Mouse (Mus musculus): Measurements from ENCODE around the gene Mterf1b. TPM values are rescaled to one million over a fixed set of nuclear protein-coding genes. Genes with fewer than 3 reads are reported as not detected.

Mterf1b gene
- polyA plus RNA-seq, 1 experiment: 9.0 TPM

GRCm38 (mm10) chr5:4234505-4234904 lies 42.3 kb downstream of the Mterf1b start:
- no peak overlapping the region for H3K27ac ChIP-seq (ENCODE audit: control insufficient read depth, insufficient read depth, low read depth, low read length, poor library complexity)
- 76% methylated on average over 2 of the region's 2 CpGs for WGBS
- H3K4me1 ChIP-seq (ENCODE audit: control insufficient read depth, insufficient read depth, low read length): no peaks in the 10 kb centered on the region
- no peak overlapping the region for H3K4me3 ChIP-seq (replicated peaks; ENCODE audit: control insufficient read depth, low read depth, low read length)
- TF ChIP-seq POLR2A (IDR thresholded peaks at IDR 0.05; ENCODE audit: borderline replicate concordance, control insufficient read depth, low read depth, low read length) (no peak), CTCF (IDR thresholded peaks at IDR 0.05; ENCODE audit: control insufficient read depth, insufficient read depth, low read length) (no peak)

- Histone ChIP-seq H3K27ac (ENCODE audit: control insufficient read depth, insufficient read depth, low read depth, low read length, poor library complexity) (no peak overlapping the region), H3K4me3 (replicated peaks; ENCODE audit: control insufficient read depth, low read depth, low read length) (no peak overlapping the region), H3K4me1 (ENCODE audit: control insufficient read depth, insufficient read depth, low read length) (no peaks in the 10 kb centered on the region)
- no peak for TF ChIP-seq POLR2A (IDR thresholded peaks at IDR 0.05; ENCODE audit: borderline replicate concordance, control insufficient read depth, low read depth, low read length)
- no peak for TF ChIP-seq CTCF (IDR thresholded peaks at IDR 0.05; ENCODE audit: control insufficient read depth, insufficient read depth, low read length)
- WGBS: 75% methylated on average over 2 of the region's 2 CpGs
Observed at GRCm38 (mm10) chr5:4240120-4240519, 48.0 kb downstream of the Mterf1b start.

- 24% methylated on average over 3 of the region's 3 CpGs for WGBS
- H3K27ac ChIP-seq (ENCODE audit: control insufficient read depth, insufficient read depth, low read depth, low read length, poor library complexity): no peak overlapping the region
- H3K4me1 ChIP-seq (ENCODE audit: control insufficient read depth, insufficient read depth, low read length): no peaks in the 10 kb centered on the region
- no peak overlapping the region for H3K4me3 ChIP-seq (replicated peaks; ENCODE audit: control insufficient read depth, low read depth, low read length)
- TF ChIP-seq POLR2A (IDR thresholded peaks at IDR 0.05; ENCODE audit: borderline replicate concordance, control insufficient read depth, low read depth, low read length): no peak
- no peak for TF ChIP-seq CTCF (IDR thresholded peaks at IDR 0.05; ENCODE audit: control insufficient read depth, insufficient read depth, low read length)
Observed at GRCm38 (mm10) chr5:4245004-4245403, 52.8 kb downstream of the Mterf1b start.

DNA sequence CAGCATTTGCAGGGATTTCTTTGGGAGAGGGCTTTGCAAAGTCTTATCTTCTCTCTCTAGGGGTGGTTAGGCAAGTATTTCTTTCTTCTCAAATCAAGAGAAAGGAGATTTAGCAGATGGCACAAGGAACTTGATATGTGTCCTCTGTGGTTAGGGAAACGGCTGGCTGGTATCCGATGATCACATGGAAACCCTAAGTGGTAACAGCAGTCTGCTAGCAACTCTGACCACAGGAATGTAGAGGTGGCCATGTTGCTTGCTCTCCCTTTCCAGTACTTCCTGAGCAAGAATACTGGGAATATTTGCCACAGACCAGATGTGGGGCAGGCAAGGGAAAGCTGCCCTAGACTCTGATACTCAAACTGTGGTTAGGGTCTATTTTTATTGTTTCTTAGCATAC lies 53.9 kb downstream of the Mterf1b start:
- H3K27ac ChIP-seq (ENCODE audit: control insufficient read depth, insufficient read depth, low read depth, low read length, poor library complexity): no peak overlapping the region
- WGBS: 10% methylated on average over 2 of the region's 2 CpGs
- no peak for TF ChIP-seq CTCF (IDR thresholded peaks at IDR 0.05; ENCODE audit: control insufficient read depth, insufficient read depth, low read length)
- TF ChIP-seq POLR2A (IDR thresholded peaks at IDR 0.05; ENCODE audit: borderline replicate concordance, control insufficient read depth, low read depth, low read length): no peak
- no peak overlapping the region for H3K4me3 ChIP-seq (replicated peaks; ENCODE audit: control insufficient read depth, low read depth, low read length)
- no peaks in the 10 kb centered on the region for H3K4me1 ChIP-seq (ENCODE audit: control insufficient read depth, insufficient read depth, low read length)

Other genes with a start within 250 kb of the Mterf1b start
- gene Cyp51, start 87.6 kb upstream of the Mterf1b start, polyA plus RNA-seq (2011; ENCODE audit: insufficient read depth, insufficient read length, low replicate concordance, missing spikeins): 4.1 and 10.9 TPM in 2 replicates

All from bone marrow, adult 2 months (tissue).